Mouse (Mus musculus): Measurements from ENCODE around the gene Gm10300. TPM values are rescaled to one million over a fixed set of nuclear protein-coding genes. Genes with fewer than 3 reads are reported as not detected.

The Gm10300 gene
- not detected in 2 replicates for polyA plus RNA-seq (2015; fragmentation: Nextera tagmentation; extraction: Ambion mirVana)

GRCm38 (mm10) chr4:132074077-132074932, at the start of gene Gm10300:
Gm10300 (plus strand) TSS chr4:132074697.
- peak within 1 kb of the TSS; percentile 99 for H3K4me2 ChIP-seq
- no peaks in the 10 kb centered on the region for H3K36me3 ChIP-seq

DNA sequence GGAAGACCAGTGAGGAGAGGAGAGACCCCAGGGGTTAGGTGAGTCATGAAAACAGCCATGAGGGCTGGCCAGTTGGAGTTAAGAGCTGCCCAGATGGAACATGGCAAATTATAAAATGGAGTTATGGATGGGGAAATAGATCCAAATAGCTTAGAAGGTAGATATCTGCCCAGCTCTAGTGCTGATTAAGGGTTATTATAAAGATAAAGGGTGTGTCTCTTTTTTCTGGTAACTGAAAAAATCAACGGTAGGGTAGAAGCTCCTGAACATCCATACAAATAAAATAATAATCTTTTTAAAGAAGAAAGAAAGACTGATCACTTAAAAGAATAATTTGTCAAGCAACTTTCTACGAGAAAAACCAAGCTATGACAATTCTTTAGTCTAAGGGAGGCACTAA, 49.2 kb upstream of the Gm10300 start:
- Histone ChIP-seq H3K36me3 (no peaks in the 10 kb centered on the region), H3K27me3 (replicated peaks) (no peaks in the 10 kb centered on the region), H3K9me3 (replicated peaks) (no peaks in the 10 kb centered on the region), H3K4me2 (no peak overlapping the region), H3K4me1 (peaks cover 13% of the 10 kb centered on the region), H3K9ac (replicated peaks) (no peak overlapping the region), H3K27ac (replicated peaks) (0 out of 2 replicates have a peak overlapping the region, but pooled peaks have one; percentile 45), H3K4me3 (replicated peaks) (no peak overlapping the region)
- ATAC-seq (ENCODE audit: low FRiP score), result no peak
- 71% methylated on average over 2 of the region's 2 CpGs for WGBS

More at GRCm38 (mm10) chr4:132074077-132074932, at the start of gene Gm10300:
- under 1% methylated on average over 41 of the region's 42 CpGs for WGBS
- Histone ChIP-seq H3K4me1 (peaks cover 22% of the 10 kb centered on the region), H3K9ac (replicated peaks) (peak within 1 kb of the TSS; percentile 60), H3K27ac (replicated peaks) (no peak within 1 kb of the TSS), H3K9me3 (replicated peaks) (no peaks in the 10 kb centered on the region), H3K27me3 (replicated peaks) (0 out of 2 replicates have a peak, but pooled peaks cover 3% of the 10 kb centered on the region), H3K4me3 (replicated peaks) (peak within 1 kb of the TSS; percentile 60)
- peak; percentile 56 for ATAC-seq (ENCODE audit: low FRiP score)

- Histone ChIP-seq H3K27me3 (replicated peaks) (no peaks in the 10 kb centered on the region), H3K9ac (replicated peaks) (no peak overlapping the region), H3K27ac (replicated peaks) (peak overlapping the region; percentile 45; the same call in 1 of the 2 replicates), H3K4me2 (no peak overlapping the region; the same call in 1 of the 2 replicates), H3K9me3 (replicated peaks) (no peaks in the 10 kb centered on the region), H3K4me3 (replicated peaks) (no peak overlapping the region), H3K36me3 (no peaks in the 10 kb centered on the region), H3K4me1 (peaks cover 13% of the 10 kb centered on the region)
- peak; percentile 31; the same call in 1 of the 2 replicates for ATAC-seq (ENCODE audit: low FRiP score)
- WGBS, result 23% methylated on average over 5 of the region's 5 CpGs
Measured at GRCm38 (mm10) chr4:132025738-132026527, 48.6 kb upstream of the Gm10300 start.

DNA sequence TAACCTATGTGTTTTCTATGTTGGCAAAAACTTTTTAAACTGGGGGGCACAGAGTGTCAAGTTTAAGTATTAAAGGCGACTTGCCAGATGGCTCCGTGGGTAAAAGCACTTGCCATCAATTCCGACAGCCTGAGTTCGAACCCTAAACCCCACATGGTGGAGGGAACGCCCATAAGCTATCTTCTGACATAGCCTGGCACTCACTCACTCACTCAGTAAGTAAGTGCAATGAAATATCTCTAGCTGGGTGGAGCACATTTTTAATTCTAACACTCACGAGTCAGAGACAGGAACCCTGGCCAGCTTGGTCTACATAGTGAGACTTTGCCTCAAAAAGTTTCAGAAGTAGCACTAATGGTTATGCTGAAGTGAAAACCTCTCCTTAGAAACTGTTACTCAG, 47.3 kb upstream of the Gm10300 start:
- Histone ChIP-seq H3K27ac (replicated peaks) (no peak overlapping the region), H3K9me3 (replicated peaks) (no peaks in the 10 kb centered on the region), H3K4me1 (peaks cover 13% of the 10 kb centered on the region), H3K4me2 (no peak overlapping the region), H3K9ac (replicated peaks) (no peak overlapping the region), H3K27me3 (replicated peaks) (no peaks in the 10 kb centered on the region), H3K4me3 (replicated peaks) (no peak overlapping the region), H3K36me3 (no peaks in the 10 kb centered on the region)
- WGBS, result 84% methylated on average over 6 of the region's 6 CpGs
- no peak for ATAC-seq (ENCODE audit: low FRiP score)

- Histone ChIP-seq H3K27me3 (replicated peaks) (no peaks in the 10 kb centered on the region), H3K36me3 (no peaks in the 10 kb centered on the region), H3K27ac (replicated peaks) (no peak overlapping the region), H3K9ac (replicated peaks) (no peak overlapping the region), H3K4me1 (peaks cover 13% of the 10 kb centered on the region), H3K4me3 (replicated peaks) (no peak overlapping the region), H3K9me3 (replicated peaks) (no peaks in the 10 kb centered on the region), H3K4me2 (no peak overlapping the region)
- 95% methylated on average over 1 of the region's 1 CpGs for WGBS
- no peak for ATAC-seq (ENCODE audit: low FRiP score)
Measured at GRCm38 (mm10) chr4:132027806-132028205, 46.7 kb upstream of the Gm10300 start.

GRCm38 (mm10) chr4:132029851-132030741, 44.4 kb upstream of the Gm10300 start:
- H3K4me1 ChIP-seq, result peaks cover 14% of the 10 kb centered on the region
- no peak overlapping the region for H3K9ac ChIP-seq (replicated peaks)
- no peak overlapping the region for H3K4me3 ChIP-seq (replicated peaks)
- H3K4me2 ChIP-seq, result no peak overlapping the region
- H3K9me3 ChIP-seq (replicated peaks), result no peaks in the 10 kb centered on the region
- ATAC-seq (ENCODE audit: low FRiP score), result no peak
- H3K27me3 ChIP-seq (replicated peaks), result no peaks in the 10 kb centered on the region
- no peak overlapping the region for H3K27ac ChIP-seq (replicated peaks)
- WGBS, result 59% methylated on average over 10 of the region's 10 CpGs
- H3K36me3 ChIP-seq, result no peaks in the 10 kb centered on the region

DNA sequence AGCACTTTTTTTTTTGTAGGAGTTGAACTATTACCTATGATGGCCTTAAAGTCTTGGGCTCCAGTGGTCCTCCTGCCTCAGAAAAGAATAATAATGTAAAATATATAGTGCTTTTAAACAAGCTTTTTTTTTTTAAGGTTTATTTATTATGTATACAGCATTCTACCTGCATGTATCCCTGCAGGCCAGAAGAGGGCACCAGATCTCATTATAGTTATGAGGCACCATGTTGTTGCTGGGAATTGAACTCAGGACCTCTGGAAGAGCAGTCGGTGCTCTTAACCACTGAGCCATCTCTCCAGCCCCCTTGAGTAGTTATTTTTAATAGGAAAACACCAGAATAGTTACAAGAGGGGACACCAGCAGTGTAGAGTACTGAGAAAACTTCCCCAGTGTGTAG, 41.3 kb upstream of the Gm10300 start:
- no peak for ATAC-seq (ENCODE audit: low FRiP score)
- H3K36me3 ChIP-seq, result no peaks in the 10 kb centered on the region
- no peak overlapping the region for H3K9ac ChIP-seq (replicated peaks)
- WGBS, result 91% methylated on average over 1 of the region's 1 CpGs
- peaks cover 16% of the 10 kb centered on the region for H3K4me1 ChIP-seq
- no peak overlapping the region for H3K27ac ChIP-seq (replicated peaks)
- no peak overlapping the region for H3K4me3 ChIP-seq (replicated peaks)
- no peaks in the 10 kb centered on the region for H3K27me3 ChIP-seq (replicated peaks)
- H3K4me2 ChIP-seq, result no peak overlapping the region
- H3K9me3 ChIP-seq (replicated peaks), result no peaks in the 10 kb centered on the region

DNA sequence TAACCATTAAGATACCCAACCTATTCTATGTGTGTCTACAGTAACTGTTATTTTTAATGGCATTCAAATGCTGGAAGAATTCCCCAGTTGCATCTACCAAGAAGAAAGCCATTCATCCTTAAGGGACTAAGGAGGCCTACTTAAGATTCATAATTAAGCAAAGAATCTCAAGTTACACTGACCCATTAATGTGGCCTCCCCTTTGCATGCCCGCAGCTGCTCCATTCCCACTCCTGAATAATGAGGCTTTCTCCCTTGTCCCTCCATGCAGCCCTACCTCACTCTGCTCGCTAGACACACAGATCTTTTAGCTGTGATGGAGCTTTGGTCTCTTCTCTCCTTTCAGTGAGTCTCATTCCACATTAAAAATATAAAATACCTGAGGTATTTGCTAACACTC, 40.3 kb upstream of the Gm10300 start:
- Histone ChIP-seq H3K4me3 (replicated peaks) (no peak overlapping the region), H3K27ac (replicated peaks) (no peak overlapping the region)
- WGBS, result 13% methylated on average over 2 of the region's 2 CpGs

DNA sequence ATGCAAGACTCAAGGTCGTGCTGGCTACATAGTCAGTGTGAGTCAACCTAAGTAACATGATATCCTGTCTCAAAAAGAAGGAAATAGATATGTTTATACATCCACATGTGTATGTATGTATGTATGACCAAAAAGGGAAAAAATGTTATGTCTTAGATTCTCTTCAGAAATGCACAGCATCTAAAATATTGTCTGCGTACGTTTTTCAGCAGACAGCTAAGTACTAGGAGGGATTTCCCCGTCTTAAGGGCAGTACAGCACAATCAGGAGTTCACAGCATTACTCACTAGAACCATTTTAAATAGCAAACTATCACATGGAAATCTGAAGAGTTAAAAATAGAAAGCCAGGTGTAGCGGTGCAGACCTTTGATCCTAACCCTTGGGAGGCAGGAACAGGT, 37.4 kb upstream of the Gm10300 start:
- H3K27me3 ChIP-seq (replicated peaks), result no peaks in the 10 kb centered on the region
- no peak overlapping the region for H3K4me2 ChIP-seq
- no peaks in the 10 kb centered on the region for H3K9me3 ChIP-seq (replicated peaks)
- 81% methylated on average over 5 of the region's 5 CpGs for WGBS
- H3K9ac ChIP-seq (replicated peaks), result no peak overlapping the region
- ATAC-seq (ENCODE audit: low FRiP score), result no peak
- no peak overlapping the region for H3K4me3 ChIP-seq (replicated peaks)
- peaks cover 28% of the 10 kb centered on the region for H3K4me1 ChIP-seq
- no peaks in the 10 kb centered on the region for H3K36me3 ChIP-seq
- H3K27ac ChIP-seq (replicated peaks), result no peak overlapping the region

More for the DNA sequence above, 40.3 kb upstream of the Gm10300 start:
- Histone ChIP-seq H3K4me1 (peaks cover 24% of the 10 kb centered on the region), H3K9me3 (replicated peaks) (no peaks in the 10 kb centered on the region), H3K36me3 (no peaks in the 10 kb centered on the region), H3K27me3 (replicated peaks) (no peaks in the 10 kb centered on the region), H3K9ac (replicated peaks) (no peak overlapping the region), H3K4me2 (no peak overlapping the region)
- no peak for ATAC-seq (ENCODE audit: low FRiP score)

DNA sequence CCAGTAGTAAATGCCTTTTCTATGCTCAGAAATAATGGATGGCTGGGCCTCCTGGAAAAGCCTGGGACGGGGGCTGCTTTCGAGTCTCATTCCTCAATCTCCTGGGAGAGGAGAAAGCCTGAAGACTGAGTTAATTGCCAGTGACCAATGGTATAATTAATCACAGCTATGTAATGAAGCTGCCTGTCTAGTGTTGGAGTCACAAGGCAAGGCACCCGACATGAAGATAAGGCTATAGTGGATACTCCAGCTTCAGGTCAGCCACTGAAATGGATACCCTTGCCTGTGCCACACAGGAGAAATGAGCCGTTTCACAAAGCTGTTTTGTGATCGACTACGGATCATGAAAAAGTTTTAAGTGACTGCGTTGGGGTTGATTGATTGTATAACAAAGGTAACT, 36.5 kb upstream of the Gm10300 start:
- Histone ChIP-seq H3K9me3 (replicated peaks) (no peaks in the 10 kb centered on the region), H3K4me3 (replicated peaks) (no peak overlapping the region), H3K4me1 (peaks cover 34% of the 10 kb centered on the region), H3K36me3 (no peaks in the 10 kb centered on the region), H3K4me2 (0 out of 2 replicates have a peak overlapping the region, but pooled peaks have one; percentile 17), H3K27me3 (replicated peaks) (no peaks in the 10 kb centered on the region), H3K9ac (replicated peaks) (no peak overlapping the region), H3K27ac (replicated peaks) (no peak overlapping the region)
- ATAC-seq (ENCODE audit: low FRiP score), result no peak
- 20% methylated on average over 7 of the region's 7 CpGs for WGBS

DNA sequence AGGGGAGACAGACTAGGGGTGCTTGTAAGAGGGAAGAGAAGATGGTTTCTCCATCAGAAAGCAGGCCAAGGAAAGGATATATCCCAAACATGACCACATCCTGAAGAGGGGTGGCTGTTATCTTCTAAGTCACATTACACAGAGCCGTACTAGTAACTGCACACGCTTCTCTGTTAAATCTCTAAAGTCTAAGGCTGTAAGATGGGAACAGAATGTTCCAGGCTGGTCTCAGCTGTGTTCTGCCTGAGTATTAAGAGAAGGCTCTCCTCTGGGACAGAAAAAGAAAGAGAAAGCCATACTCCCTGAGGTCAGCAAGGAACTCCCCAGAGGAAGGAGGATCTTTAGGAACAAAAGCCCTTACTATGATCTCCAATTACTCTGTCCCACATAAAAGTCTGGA, 35.7 kb upstream of the Gm10300 start:
- H3K27ac ChIP-seq (replicated peaks), result no peak overlapping the region
- H3K4me3 ChIP-seq (replicated peaks), result no peak overlapping the region
- peaks cover 35% of the 10 kb centered on the region for H3K4me1 ChIP-seq
- no peak for ATAC-seq (ENCODE audit: low FRiP score)
- no peaks in the 10 kb centered on the region for H3K9me3 ChIP-seq (replicated peaks)
- H3K36me3 ChIP-seq, result no peaks in the 10 kb centered on the region
- 52% methylated on average over 2 of the region's 2 CpGs for WGBS
- no peaks in the 10 kb centered on the region for H3K27me3 ChIP-seq (replicated peaks)
- H3K4me2 ChIP-seq, result no peak overlapping the region
- H3K9ac ChIP-seq (replicated peaks), result no peak overlapping the region
